Mouse (Mus musculus): ENCODE results near the gene Cdk5r2.

- TF ChIP-seq CTCF (IDR thresholded peaks at IDR 0.05; ENCODE audit: insufficient read depth, low read depth, low read length) (no peak), POLR2A (IDR thresholded peaks at IDR 0.05; ENCODE audit: insufficient read depth, low read depth, low read length) (no peak)
These were observed 4.7 kb downstream of the Cdk5r2 start for GRCm38 (mm10) chr1:74859223-74859984.

All from olfactory bulb, adult 2 months (tissue).